Mouse (Mus musculus) gastrocnemius, postnatal 25 days (tissue): ENCODE measurements around the gene Sgms1. TPM values are rescaled to one million over a fixed set of nuclear protein-coding genes. Genes with fewer than 3 reads are reported as not detected.
"Not testable (repeated sequence)": the region's sequence is repeated elsewhere in the genome, so short reads cannot be mapped to it uniquely, and the experiment has no call there.

Experiments used
- DNase-seq: peaks from one replicate; pipeline ENCODE4 v3.0.0; 2022
- total RNA-seq, 2 experiments: library from RNA; stranded (reverse); gene quantifications; 1 replicate in 1 of 2; 2 replicates in 1 of 2; pipeline ENCODE4 v1.2.3; 2021

Gene Sgms1
- total RNA-seq, 2 experiments from 2014 or later: 37.2 to 42.0 TPM

- DNase-seq: no peak
Observed at GRCm38 (mm10) chr19:32148710-32149109, 240.8 kb downstream of the Sgms1 start.

DNA sequence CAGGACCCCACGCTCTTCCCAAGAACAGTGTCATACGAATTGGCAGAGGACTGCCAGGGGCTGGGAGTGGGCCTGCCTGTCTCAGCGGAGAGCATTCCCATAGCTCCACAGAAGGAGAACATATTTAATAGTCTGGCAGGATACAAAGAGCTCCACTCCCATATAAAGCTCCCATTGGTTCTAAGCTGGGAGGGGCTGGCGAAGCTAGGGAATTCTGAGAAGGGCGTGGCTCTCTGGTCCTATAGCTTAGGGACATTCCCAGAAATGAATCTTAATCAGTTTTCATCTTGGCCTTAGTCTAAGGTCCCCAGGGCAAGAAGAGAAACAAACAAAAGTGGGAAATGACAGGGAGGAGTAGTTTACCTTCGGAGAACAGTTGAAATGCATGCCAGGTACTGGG lies 247.1 kb downstream of the Sgms1 start:
- DNase-seq: no peak

- DNase-seq: no peak
Observed at GRCm38 (mm10) chr19:32138361-32139088, 251.0 kb downstream of the Sgms1 start.

DNA sequence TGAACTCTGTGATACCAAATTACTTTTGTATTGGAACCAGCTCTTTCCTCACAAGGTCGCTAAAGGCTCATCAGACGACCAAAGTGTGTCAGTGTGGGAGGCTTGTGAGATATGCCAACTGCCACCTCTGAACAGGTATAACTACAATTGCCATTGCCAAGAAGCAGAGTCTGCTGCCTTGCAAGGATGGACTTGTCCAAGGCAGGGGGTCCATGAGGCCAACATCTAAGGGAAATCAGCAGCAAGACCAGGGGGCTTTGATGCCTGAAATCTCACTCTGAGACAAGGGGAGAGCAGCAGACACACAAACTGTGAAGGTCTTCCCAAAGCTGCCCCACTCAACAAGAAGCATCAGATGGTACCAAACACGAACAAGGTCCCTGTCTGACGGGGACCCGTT lies 251.6 kb downstream of the Sgms1 start:
- no peak for DNase-seq

DNA sequence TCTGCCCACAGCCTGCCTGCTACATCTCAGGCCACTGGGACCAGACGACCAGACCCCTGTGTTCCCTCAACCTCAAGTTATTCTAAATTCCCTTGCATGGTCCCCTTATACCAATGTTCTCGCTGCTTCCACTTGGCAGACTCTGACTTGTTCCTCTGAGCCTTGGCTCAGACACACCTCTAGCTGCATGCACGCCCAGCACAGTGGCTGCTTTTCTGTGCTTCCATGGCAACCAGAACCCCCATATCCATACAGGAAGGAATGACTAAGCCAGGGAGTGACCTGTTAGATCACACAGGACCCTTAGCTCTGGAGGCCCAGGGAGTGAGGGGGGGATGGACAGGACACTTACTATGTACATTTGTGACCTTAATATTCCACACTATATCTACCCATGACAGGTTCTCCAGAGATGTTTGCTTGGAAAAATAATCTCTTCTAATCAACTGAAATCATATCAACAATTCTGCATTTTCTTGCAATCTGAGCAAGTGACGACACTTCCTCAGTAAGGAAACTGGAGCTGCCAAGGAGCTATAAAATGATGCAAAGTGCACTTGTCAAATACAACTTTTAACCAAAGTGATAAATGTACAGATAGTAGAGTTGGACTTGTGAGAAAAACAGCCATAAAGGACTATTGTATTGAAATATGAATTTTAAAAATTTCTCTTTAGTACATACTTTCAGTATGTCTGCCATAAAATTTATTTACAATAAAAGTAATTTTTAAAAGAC lies 252.5 kb downstream of the Sgms1 start:
- DNase-seq: no peak

DNA sequence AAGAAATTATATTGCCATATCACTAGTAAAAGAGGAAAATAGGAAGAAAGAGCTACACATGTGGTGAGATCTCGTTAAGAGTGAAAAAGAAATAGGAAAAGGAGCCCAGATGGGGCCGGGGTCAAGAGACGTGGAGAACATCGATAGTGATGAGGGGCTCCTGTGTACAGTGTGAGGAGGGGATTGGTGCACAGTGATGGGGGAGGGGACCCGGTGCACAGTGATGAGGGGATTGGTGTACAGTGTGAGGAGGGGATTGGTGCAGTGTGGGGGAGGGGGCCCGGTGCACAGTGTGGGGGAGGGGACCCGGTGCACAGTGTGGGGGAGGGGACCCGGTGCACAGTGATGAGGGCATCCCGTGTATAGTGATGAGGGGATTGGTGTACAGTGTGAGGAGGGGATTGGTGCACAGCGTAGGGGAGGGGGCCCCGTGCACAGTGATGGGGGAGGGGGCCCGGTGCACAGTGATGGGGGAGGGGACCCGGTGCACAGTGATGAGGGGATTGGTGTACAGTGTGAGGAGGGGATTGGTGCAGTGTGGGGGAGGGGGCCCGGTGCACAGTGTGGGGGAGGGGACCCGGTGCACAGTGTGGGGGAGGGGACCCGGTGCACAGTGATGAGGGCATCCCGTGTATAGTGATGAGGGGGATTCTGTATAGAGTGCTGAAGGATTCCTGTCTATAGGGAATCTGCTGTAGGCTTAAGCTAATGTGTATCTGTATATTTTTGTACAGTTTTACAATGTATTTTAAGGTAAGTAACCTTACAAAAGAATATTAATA lies 257.6 kb downstream of the Sgms1 start:
- not testable (repeated sequence) for DNase-seq

DNA sequence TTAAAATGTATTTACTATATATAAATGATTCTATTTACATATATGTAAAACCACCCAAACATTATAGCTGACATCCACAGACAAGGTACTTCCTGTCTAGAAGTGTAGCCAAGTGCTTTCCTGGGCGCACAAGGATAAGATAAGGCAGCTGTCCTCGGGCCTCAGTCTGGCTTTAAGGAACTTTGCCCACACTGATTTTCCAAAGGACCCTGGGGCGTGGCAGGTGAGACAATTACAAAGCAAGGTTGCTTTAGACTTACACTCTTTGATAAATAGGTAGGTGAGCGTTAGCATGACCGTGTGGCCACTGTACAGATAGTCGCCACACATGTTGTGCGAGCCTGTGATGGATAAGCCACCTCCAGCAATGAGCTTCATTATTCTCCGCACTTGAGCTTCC lies 260.2 kb downstream of the Sgms1 start:
- DNase-seq: no peak

DNA sequence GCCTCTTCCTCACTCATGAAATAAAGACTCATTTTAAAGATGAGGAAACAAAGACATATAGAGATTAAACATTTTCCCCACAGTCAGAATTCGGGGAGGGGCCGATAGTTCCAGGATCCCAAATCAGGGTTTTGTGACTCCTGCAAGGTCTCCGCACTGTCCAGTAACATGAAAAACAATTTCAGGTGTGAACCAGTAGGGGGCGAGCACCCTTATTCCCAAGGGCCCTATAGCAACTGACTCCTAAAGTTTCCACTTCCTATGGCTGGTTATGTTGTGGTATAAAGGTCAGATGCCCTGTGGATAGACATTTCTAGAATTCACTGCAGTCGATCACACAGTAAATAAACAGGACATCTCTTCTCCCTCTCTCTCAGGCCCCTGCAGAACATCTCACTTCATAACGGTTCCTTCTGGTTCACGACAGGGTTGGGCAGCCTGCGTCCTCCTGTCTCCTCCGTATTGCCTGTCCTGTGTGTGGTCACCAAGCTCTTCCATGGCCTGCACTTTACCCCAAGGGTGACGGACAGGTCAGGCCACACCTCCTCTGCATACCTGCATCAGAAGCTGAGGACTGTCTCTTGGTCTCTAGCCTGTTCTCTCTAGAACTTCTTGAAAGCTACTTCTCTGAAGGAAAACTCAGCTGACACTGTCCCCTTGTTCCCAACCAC lies 262.2 kb downstream of the Sgms1 start:
- DNase-seq: no peak

- no peak for DNase-seq
Observed at GRCm38 (mm10) chr19:32124155-32124554, 265.4 kb downstream of the Sgms1 start.

GRCm38 (mm10) chr19:32123196-32123595 lies 266.3 kb downstream of the Sgms1 start:
- DNase-seq: no peak

- no peak for DNase-seq
Observed at GRCm38 (mm10) chr19:32120798-32121197, 268.7 kb downstream of the Sgms1 start.

- DNase-seq: no peak
Observed at GRCm38 (mm10) chr19:32119666-32120065, 269.8 kb downstream of the Sgms1 start.

GRCm38 (mm10) chr19:32118496-32118895 lies 271.0 kb downstream of the Sgms1 start:
- no peak for DNase-seq

DNA sequence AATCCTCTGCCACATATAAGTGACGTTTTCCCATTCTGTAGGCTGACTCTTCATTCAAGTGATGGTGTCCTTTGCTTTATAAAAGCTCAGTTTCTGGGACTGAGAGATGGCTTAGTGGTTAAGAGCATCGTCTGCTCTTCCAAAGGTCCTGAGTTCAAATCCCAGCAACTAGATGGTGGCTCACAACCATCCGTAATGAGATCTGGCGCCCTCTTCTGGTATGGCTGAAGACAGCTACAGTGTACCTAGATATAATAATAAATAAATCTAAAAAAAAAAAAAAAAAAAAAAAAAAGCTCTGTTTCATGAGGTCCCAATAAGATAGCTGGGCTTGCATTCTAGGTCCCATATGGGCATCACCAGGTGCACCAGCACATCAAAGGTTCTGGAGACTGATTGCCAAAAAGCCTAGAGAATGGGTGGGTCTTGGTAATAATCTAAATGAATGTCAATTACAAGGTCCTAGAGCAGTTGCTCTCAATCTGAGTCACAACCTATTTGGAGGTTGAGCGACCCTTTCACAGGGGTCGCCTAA lies 272.0 kb downstream of the Sgms1 start:
- DNase-seq: no peak

DNA sequence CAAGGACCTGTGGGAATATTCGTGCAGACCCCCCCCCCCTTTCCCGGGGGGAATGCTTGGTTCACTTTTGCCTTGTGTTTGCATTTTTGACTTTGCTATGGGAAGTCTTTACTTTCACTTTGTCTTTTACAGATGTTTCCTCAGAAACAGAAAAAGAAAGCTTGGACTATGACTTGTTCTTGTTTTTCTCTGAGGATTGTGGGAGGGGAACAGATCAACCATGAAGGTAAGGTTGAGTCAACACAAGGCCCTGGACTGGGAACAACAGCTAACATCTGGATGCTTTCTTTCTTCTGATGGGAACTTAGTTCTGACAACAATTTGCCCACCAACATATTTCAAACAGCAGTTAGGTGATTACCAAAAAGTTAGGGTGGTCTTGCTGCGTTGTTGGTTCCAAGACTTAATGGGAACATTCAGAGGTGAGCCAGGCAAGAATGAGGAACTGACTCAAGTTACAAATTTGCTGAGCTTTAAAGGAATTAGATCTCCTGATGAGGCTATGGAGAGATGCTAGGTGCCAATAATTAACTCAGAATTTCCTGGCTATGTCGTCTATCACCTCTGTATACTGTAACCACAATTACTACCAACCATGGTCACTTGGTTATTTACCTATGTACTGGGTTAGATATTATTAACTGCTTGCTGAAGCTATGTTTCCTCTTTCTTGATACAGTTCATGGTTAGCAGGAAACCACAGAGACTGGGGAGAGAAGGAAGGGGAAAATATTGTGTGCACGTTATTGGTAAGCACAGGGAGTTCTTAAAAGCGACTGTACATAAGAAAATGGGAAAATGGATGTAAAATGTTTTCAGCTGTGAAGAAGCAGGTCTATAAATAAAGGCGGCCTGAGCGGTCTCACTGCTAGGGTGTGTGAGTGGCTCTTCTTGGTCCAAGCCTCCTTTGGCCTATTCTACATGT lies 277.4 kb downstream of the Sgms1 start:
- no peak for DNase-seq

- DNase-seq: peak; percentile 78
Observed at GRCm38 (mm10) chr19:32107771-32108306, 281.7 kb downstream of the Sgms1 start, which contains the start of gene Asah2. Gene Asah2, minus strand, starts transcription at chr19:32108211.

- no peak for DNase-seq
Observed at GRCm38 (mm10) chr19:32106750-32107149, 282.8 kb downstream of the Sgms1 start.

DNA sequence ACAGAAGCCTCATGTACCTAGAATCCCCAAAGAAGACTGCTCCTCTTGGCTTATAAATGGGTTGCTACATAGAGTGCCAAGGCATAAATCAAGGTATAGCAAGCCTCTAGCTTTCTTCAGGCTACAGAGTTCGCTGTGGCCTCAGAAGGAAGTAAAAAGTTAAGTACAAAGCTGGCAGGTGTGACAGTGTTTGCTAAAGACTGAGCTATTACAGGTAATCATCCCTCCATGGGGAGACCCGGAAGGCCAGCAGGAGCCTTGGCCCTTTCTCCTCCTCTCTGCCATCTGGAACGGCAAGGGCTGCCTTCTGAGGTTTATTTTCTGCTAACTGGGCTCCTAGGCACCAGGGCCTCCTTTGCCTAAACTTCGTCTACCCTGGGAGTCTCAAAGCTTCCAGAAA lies 285.3 kb downstream of the Sgms1 start:
- no peak for DNase-seq

- no peak for DNase-seq
Observed at GRCm38 (mm10) chr19:32102976-32103300, 286.6 kb downstream of the Sgms1 start.

GRCm38 (mm10) chr19:32102294-32102975 lies 287.1 kb downstream of the Sgms1 start:
- DNase-seq: no peak
